Comparison of ENCODE assay signal across 27 mouse cellular contexts in genomic region chr7:115388874-115389273, GRCm38 (mm10).
"Had no signal": no experiment of that assay in that cellular context is flagged by ENCODE, and none has a peak within 500 bp of the region (broad histone marks: within the 10 kb centered on the region; RNA-seq: fewer than 3 reads in every experiment).

No protein-coding gene starts in this region.

- ATAC-seq: hindbrain, embryonic 16.5 days; inflammation-experienced regulatory T-cells, adult 6 months; intestine, embryonic 15.5 days; intestine, postnatal 0 days had no signal

- H3K4me2 ChIP-seq: heart, embryonic 12.5 days; hindbrain, embryonic 12.5 days; hindbrain, embryonic 14.5 days; intestine, embryonic 15.5 days; limb, embryonic 12.5 days; liver, embryonic 11.5 days; liver, embryonic 13.5 days; liver, embryonic 15.5 days had no signal

- DNase-seq: gastrocnemius, adult 2 months; gastrocnemius, postnatal 10 days; gastrocnemius, postnatal 25 days; heart, adult 18-20 months; heart, postnatal 10 days; heart, postnatal 4 days; kidney, adult 18-20 months; kidney, adult 8-10 months; kidney, postnatal 10 days; kidney, postnatal 25 days; kidney, postnatal 4 days; liver; liver, embryonic 13.5 days had no signal

- H3K9ac ChIP-seq: heart, embryonic 12.5 days; hindbrain, embryonic 12.5 days; hindbrain, embryonic 14.5 days; intestine, embryonic 15.5 days; limb, embryonic 12.5 days; liver, embryonic 13.5 days; liver, embryonic 15.5 days had no signal

- H3K27me3 ChIP-seq: heart, embryonic 12.5 days; intestine, embryonic 15.5 days; limb, embryonic 12.5 days; liver, embryonic 13.5 days; liver, embryonic 15.5 days had no signal

- H3K9me3 ChIP-seq: heart, embryonic 10.5 days; heart, embryonic 12.5 days; hindbrain, embryonic 10.5 days; hindbrain, embryonic 12.5 days; intestine, embryonic 15.5 days; limb, embryonic 10.5 days; limb, embryonic 12.5 days; liver, embryonic 13.5 days; liver, embryonic 15.5 days had no signal

- H3K27ac ChIP-seq: gastrocnemius, adult 2 months; heart, embryonic 10.5 days; hindbrain, embryonic 10.5 days; hindbrain, embryonic 12.5 days; hindbrain, embryonic 14.5 days; intestine, embryonic 15.5 days; layer of hippocampus, adult 2 months; limb, embryonic 10.5 days; limb, embryonic 12.5 days; liver, embryonic 13.5 days; liver, embryonic 15.5 days had no signal

- H3K4me3 ChIP-seq: gastrocnemius, adult 2 months; heart, embryonic 10.5 days; heart, embryonic 12.5 days; hindbrain, embryonic 10.5 days; hindbrain, embryonic 12.5 days; intestine, embryonic 15.5 days; layer of hippocampus, adult 2 months; limb, embryonic 10.5 days; limb, embryonic 12.5 days; liver, embryonic 13.5 days; liver, embryonic 15.5 days had no signal

- H3K4me1 ChIP-seq: intestine, embryonic 15.5 days; limb, embryonic 10.5 days; limb, embryonic 12.5 days; liver, embryonic 15.5 days had no signal

- H3K36me3 ChIP-seq: heart, embryonic 10.5 days; heart, embryonic 12.5 days; hindbrain, embryonic 10.5 days; hindbrain, embryonic 12.5 days; intestine, embryonic 15.5 days; limb, embryonic 10.5 days; limb, embryonic 12.5 days; liver, embryonic 13.5 days; liver, embryonic 15.5 days had no signal
